12 mouse cellular contexts compared by ENCODE assay signal in the genomic region with DNA sequence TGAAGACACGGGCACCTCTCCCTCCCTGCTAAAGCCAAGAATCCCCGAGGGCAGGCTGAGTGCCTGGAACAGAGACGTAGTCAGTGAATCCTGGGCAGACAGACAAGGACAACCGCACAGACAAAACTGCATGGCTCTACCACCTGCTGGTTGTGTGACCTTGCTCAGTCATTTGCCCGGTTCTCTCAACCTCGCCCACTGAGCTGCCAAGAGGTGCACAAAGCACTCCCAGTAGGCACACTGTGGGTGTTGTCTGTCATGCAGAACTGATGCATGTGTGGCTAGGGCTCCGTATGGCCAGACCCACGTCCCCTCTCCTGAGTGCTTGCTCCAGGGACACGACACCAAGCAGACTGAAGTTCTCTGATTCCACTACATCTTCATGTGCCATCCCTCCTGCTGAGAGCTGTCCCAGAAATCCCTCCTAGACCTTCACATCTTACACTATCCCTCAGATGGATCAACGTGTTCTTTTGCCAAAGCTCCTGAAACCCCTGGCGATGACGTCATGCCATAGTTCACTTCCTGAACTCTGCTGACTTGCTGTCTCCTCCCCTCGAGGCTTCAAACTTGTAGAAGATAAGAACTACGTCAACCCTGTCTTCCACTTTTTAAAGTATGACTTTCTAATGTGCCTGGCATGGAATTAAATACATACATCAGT. TPM values are rescaled to one million over a fixed set of nuclear protein-coding genes. Genes with fewer than 3 reads are reported as not detected.
DNase-seq lines count a peak whose midpoint lies in the region; ATAC-seq and TF ChIP-seq lines count a peak whose summit lies in the region.
"Had no signal": no experiment of that assay in that cellular context is flagged by ENCODE, and none has a peak within 500 bp of the region (broad histone marks: within the 10 kb centered on the region; RNA-seq: fewer than 3 reads in every experiment).

No protein-coding gene starts in this region.

- no peak overlapping the region for H3K4me3 ChIP-seq in forebrain, embryonic 10.5 days
- no peak overlapping the region for H3K4me3 ChIP-seq in forebrain, embryonic 11.5 days (ENCODE audit: low read depth, low read length)
- peak overlapping the region; percentile 17; the same call in 1 of the 2 replicates for H3K4me3 ChIP-seq in E14TG2a.4 (replicated peaks; ENCODE audit: low read length)
- no peak overlapping the region for H3K4me3 ChIP-seq in heart, postnatal 0 days (ENCODE audit: low read depth, low read length)
- H3K4me3 ChIP-seq in midbrain, embryonic 14.5 days (replicated peaks; ENCODE audit: low read depth, low read length): no peak overlapping the region
- H3K4me3 ChIP-seq: embryonic facial prominence, embryonic 13.5 days; midbrain, embryonic 13.5 days had no signal

- no peak overlapping the region for H3K4me2 ChIP-seq in forebrain, embryonic 11.5 days (ENCODE audit: low read depth, low read length, severe bottlenecking)
- H3K4me2 ChIP-seq in heart, postnatal 0 days (ENCODE audit: low read depth, low read length): no peak overlapping the region
- no peak overlapping the region for H3K4me2 ChIP-seq in midbrain, embryonic 14.5 days (ENCODE audit: low read length)
- H3K4me2 ChIP-seq: embryonic facial prominence, embryonic 13.5 days had no signal

- no peak for TF ChIP-seq CTCF in E14TG2a.4 (conservative IDR thresholded peaks at IDR 0.05; ENCODE audit: low read length)
- no peak for TF ChIP-seq CTCF in heart, postnatal 0 days (IDR thresholded peaks at IDR 0.05; ENCODE audit: low read depth)

- H3K9me3 ChIP-seq in forebrain, embryonic 10.5 days: no peaks in the 10 kb centered on the region
- H3K9me3 ChIP-seq in forebrain, embryonic 11.5 days (ENCODE audit: control insufficient read depth, low read length): no peaks in the 10 kb centered on the region
- peaks cover 63% of the 10 kb centered on the region for H3K9me3 ChIP-seq in E14TG2a.4 (ENCODE audit: low read length)
- no peaks in the 10 kb centered on the region for H3K9me3 ChIP-seq in heart, postnatal 0 days (replicated peaks; ENCODE audit: control insufficient read depth, low read length)
- no peaks in the 10 kb centered on the region for H3K9me3 ChIP-seq in midbrain, embryonic 14.5 days (ENCODE audit: control insufficient read depth, low read length)
- H3K9me3 ChIP-seq: embryonic facial prominence, embryonic 13.5 days; midbrain, embryonic 13.5 days had no signal

- peaks cover 15% of the 10 kb centered on the region for H3K4me1 ChIP-seq in forebrain, embryonic 10.5 days
- H3K4me1 ChIP-seq in forebrain, embryonic 11.5 days (replicated peaks; ENCODE audit: control insufficient read depth, insufficient read depth, low read length): peaks cover 3% of the 10 kb centered on the region; the same call in 1 of the 2 replicates
- H3K4me1 ChIP-seq in E14TG2a.4 (replicated peaks; ENCODE audit: low read depth, low read length): peaks cover 70% of the 10 kb centered on the region
- H3K4me1 ChIP-seq in heart, postnatal 0 days (ENCODE audit: control insufficient read depth, insufficient read depth): peaks cover 4% of the 10 kb centered on the region; the same call in 1 of the 2 replicates
- no peaks in the 10 kb centered on the region for H3K4me1 ChIP-seq in midbrain, embryonic 14.5 days (ENCODE audit: control insufficient read depth, insufficient read depth, low read length)

- no peak for DNase-seq in forebrain, embryonic 10.5 days (ENCODE audit: extremely low spot score, low spot score)
- no peak for DNase-seq in forebrain, embryonic 11.5 days (ENCODE audit: low spot score)
- peak; percentile 9 for DNase-seq in kidney, adult 9 months
- DNase-seq in kidney, postnatal 10 days: no peak
- DNase-seq in heart, postnatal 0 days (ENCODE audit: low spot score): peak; percentile 52
- no peak for DNase-seq in midbrain, embryonic 14.5 days
- DNase-seq in left cerebral cortex, adult 18-20 months (ENCODE audit: low spot score in 2 of 2): no peak
- DNase-seq: B cell, adult 2 months; gastrocnemius, postnatal 10 days had no signal

- no peak overlapping the region for H3K9ac ChIP-seq in forebrain, embryonic 11.5 days (ENCODE audit: low read length)
- H3K9ac ChIP-seq in heart, postnatal 0 days (replicated peaks; ENCODE audit: low read depth, low read length): no peak overlapping the region
- no peak overlapping the region for H3K9ac ChIP-seq in midbrain, embryonic 14.5 days (replicated peaks; ENCODE audit: low read length)
- H3K9ac ChIP-seq: embryonic facial prominence, embryonic 13.5 days; midbrain, embryonic 13.5 days had no signal

- ATAC-seq in forebrain, embryonic 11.5 days (replicated peaks; ENCODE audit: low FRiP score): no peak
- ATAC-seq in heart, postnatal 0 days (ENCODE audit: insufficient read depth, low read depth): no peak
- no peak for ATAC-seq in midbrain, embryonic 14.5 days (ENCODE audit: low FRiP score, low TSS enrichment)

- H3K27me3 ChIP-seq in forebrain, embryonic 10.5 days (ENCODE audit: poor library complexity, severe bottlenecking): peaks cover 15% of the 10 kb centered on the region; the same call in 1 of the 2 replicates
- no peaks in the 10 kb centered on the region for H3K27me3 ChIP-seq in forebrain, embryonic 11.5 days (ENCODE audit: control insufficient read depth, insufficient read depth, low read length)
- no peaks in the 10 kb centered on the region for H3K27me3 ChIP-seq in E14TG2a.4 (ENCODE audit: insufficient read depth, low read length)
- H3K27me3 ChIP-seq in heart, postnatal 0 days (ENCODE audit: control insufficient read depth, insufficient read depth, low read length): no peaks in the 10 kb centered on the region
- no peaks in the 10 kb centered on the region for H3K27me3 ChIP-seq in midbrain, embryonic 14.5 days (ENCODE audit: control insufficient read depth, insufficient read depth, low read length)
- H3K27me3 ChIP-seq: embryonic facial prominence, embryonic 13.5 days had no signal

- 89% methylated on average over 14 of the region's 14 CpGs for WGBS in forebrain, embryonic 10.5 days
- 89% methylated on average over 14 of the region's 14 CpGs for WGBS in forebrain, embryonic 11.5 days
- 67% methylated on average over 14 of the region's 14 CpGs for WGBS in heart, postnatal 0 days
- 72% methylated on average over 14 of the region's 14 CpGs for WGBS in midbrain, embryonic 14.5 days

- H3K27ac ChIP-seq in forebrain, embryonic 10.5 days: peak overlapping the region; percentile 46
- H3K27ac ChIP-seq in forebrain, embryonic 11.5 days (ENCODE audit: low read depth, low read length): no peak overlapping the region
- H3K27ac ChIP-seq in heart, postnatal 0 days (ENCODE audit: low read depth): no peak overlapping the region
- H3K27ac ChIP-seq in midbrain, embryonic 14.5 days (replicated peaks; ENCODE audit: low read depth, low read length): no peak overlapping the region
- H3K27ac ChIP-seq: midbrain, embryonic 13.5 days had no signal

- H3K36me3 ChIP-seq in forebrain, embryonic 10.5 days (replicated peaks): peaks cover 47% of the 10 kb centered on the region
- no peaks in the 10 kb centered on the region for H3K36me3 ChIP-seq in forebrain, embryonic 11.5 days (ENCODE audit: control insufficient read depth, insufficient read depth, low read length)
- H3K36me3 ChIP-seq in E14TG2a.4 (ENCODE audit: insufficient read depth, low read length): peaks cover 92% of the 10 kb centered on the region
- peaks cover 60% of the 10 kb centered on the region for H3K36me3 ChIP-seq in heart, postnatal 0 days (replicated peaks; ENCODE audit: control insufficient read depth, insufficient read depth, low read length)
- no peaks in the 10 kb centered on the region for H3K36me3 ChIP-seq in midbrain, embryonic 14.5 days (ENCODE audit: control insufficient read depth, insufficient read depth, low read length)

- no peak for TF ChIP-seq EP300 in heart, postnatal 0 days (IDR thresholded peaks at IDR 0.05; ENCODE audit: low read depth)

RNA-seq across cellular contexts. Expression of a gene that starts 45.6 kb away (rescaled TPM):
- 9.5 and 11.0 TPM in 2 replicates for polyA plus RNA-seq in forebrain, embryonic 10.5 days (2016; fragmentation: Nextera tagmentation; extraction: Ambion mirVana)
- polyA plus RNA-seq in forebrain, embryonic 11.5 days (2014; fragmentation: Nextera tagmentation; extraction: Ambion mirVana): 7.3 and 8.1 TPM in 2 replicates
- total RNA-seq in heart, postnatal 0 days (2014; rRNA removed; ENCODE audit: low replicate concordance): 25.5 and 37.5 TPM in 2 replicates
- 10.8 and 12.4 TPM in 2 replicates for polyA plus RNA-seq in heart, postnatal 0 days (2015; fragmentation: Nextera tagmentation; extraction: Ambion mirVana)
- 5.9 and 7.8 TPM in 2 replicates for polyA plus RNA-seq in midbrain, embryonic 14.5 days (2014; fragmentation: Nextera tagmentation; extraction: Ambion mirVana)
- 1 to 10 TPM; 4.3 to 5.1 TPM for total RNA-seq in left cerebral cortex, adult 18-20 months (2021)

Comparison
In these comparisons a context has a peak if more than half of its experiments do, and no peak if none do; other contexts are left out.
1. DNase-seq: peak in kidney, adult 9 months (single experiment) and heart, postnatal 0 days (single experiment); none in forebrain, embryonic 10.5 days (single experiment), forebrain, embryonic 11.5 days (single experiment), kidney, postnatal 10 days (single experiment), midbrain, embryonic 14.5 days (single experiment) and left cerebral cortex, adult 18-20 months (0 of 2).